Mouse (Mus musculus): ENCODE data around the gene Il23a.

DNA sequence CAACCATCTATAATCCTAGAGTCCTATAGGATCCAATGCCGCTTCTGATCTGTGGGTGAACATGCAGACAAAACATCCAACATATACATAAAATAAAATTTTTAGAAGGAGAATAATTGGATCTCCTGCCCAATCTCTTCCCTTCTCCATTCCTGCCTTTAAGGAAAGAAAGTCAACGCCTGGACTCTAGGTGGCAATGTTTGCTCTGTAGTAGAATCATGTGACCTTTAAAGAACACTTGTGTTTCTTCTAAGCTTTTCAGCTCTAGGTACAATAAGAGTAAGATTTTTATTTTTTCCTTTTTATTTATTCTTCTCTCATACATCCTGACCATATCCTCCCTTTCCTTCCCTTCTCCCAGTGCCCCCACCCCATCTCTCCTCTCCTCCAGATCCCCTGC, 26.7 kb downstream of the Il23a start:
- TF ChIP-seq CTCF (IDR thresholded peaks at IDR 0.05; ENCODE audit: insufficient read depth, low read length) (no peak), POLR2A (IDR thresholded peaks at IDR 0.05; ENCODE audit: borderline replicate concordance, extremely low read depth, low read depth, low read length) (no peak)

All from lung, adult 2 months (tissue).